Mouse (Mus musculus) ovary, postnatal 36 days (tissue): ENCODE results near the gene Dab2ip.

ENCODE experiments used
- DNase-seq: peaks from one replicate; pipeline ENCODE4 v3.0.0; 2022; ENCODE audit warnings: low spot score, mixed read lengths

Gene Dab2ip

GRCm38 (mm10) chr2:35595718-35596117, 37.7 kb downstream of the Dab2ip start:
- no peak for DNase-seq

GRCm38 (mm10) chr2:35596796-35597195, 38.7 kb downstream of the Dab2ip start:
- DNase-seq, result no peak

GRCm38 (mm10) chr2:35598819-35599218, 40.8 kb downstream of the Dab2ip start:
- no peak for DNase-seq

GRCm38 (mm10) chr2:35601665-35602064, 43.6 kb downstream of the Dab2ip start:
- no peak for DNase-seq

GRCm38 (mm10) chr2:35607476-35607875, 49.4 kb downstream of the Dab2ip start:
- no peak for DNase-seq

GRCm38 (mm10) chr2:35608856-35609255, 50.8 kb downstream of the Dab2ip start:
- DNase-seq, result no peak

GRCm38 (mm10) chr2:35609317-35609716, 51.3 kb downstream of the Dab2ip start:
- DNase-seq, result peak; percentile 30

- no peak for DNase-seq
These were observed 52.3 kb downstream of the Dab2ip start for GRCm38 (mm10) chr2:35610168-35610951.

GRCm38 (mm10) chr2:35610976-35611375, 52.9 kb downstream of the Dab2ip start:
- DNase-seq, result no peak

GRCm38 (mm10) chr2:35611645-35612044, 53.6 kb downstream of the Dab2ip start:
- no peak for DNase-seq

GRCm38 (mm10) chr2:35612297-35612696, 54.2 kb downstream of the Dab2ip start:
- DNase-seq, result no peak

- no peak for DNase-seq
These were observed 55.9 kb downstream of the Dab2ip start for GRCm38 (mm10) chr2:35613946-35614353.

- DNase-seq, result no peak
These were observed 56.3 kb downstream of the Dab2ip start for GRCm38 (mm10) chr2:35614411-35614810.

GRCm38 (mm10) chr2:35615366-35615765, 57.3 kb downstream of the Dab2ip start:
- DNase-seq, result no peak

GRCm38 (mm10) chr2:35615977-35616376, 57.9 kb downstream of the Dab2ip start:
- peak; percentile 29 for DNase-seq

- no peak for DNase-seq
These were observed 59.0 kb downstream of the Dab2ip start for GRCm38 (mm10) chr2:35616891-35617658.

GRCm38 (mm10) chr2:35618981-35619380, 60.9 kb downstream of the Dab2ip start:
- no peak for DNase-seq

GRCm38 (mm10) chr2:35619532-35619931, 61.5 kb downstream of the Dab2ip start:
- DNase-seq, result no peak

- no peak for DNase-seq
These were observed 62.5 kb downstream of the Dab2ip start for GRCm38 (mm10) chr2:35620364-35621224.

GRCm38 (mm10) chr2:35621225-35621519, 63.1 kb downstream of the Dab2ip start:
- no peak for DNase-seq

- DNase-seq, result peak; percentile 75
These were observed 63.7 kb downstream of the Dab2ip start for GRCm38 (mm10) chr2:35621796-35622195.
